Mouse (Mus musculus) hematopoietic stem cell, adult 5-6 weeks (primary cell): ENCODE measurements around the gene Mgme1. TPM values are rescaled to one million over a fixed set of nuclear protein-coding genes. Genes with fewer than 3 reads are reported as not detected.

Experiments used
- ATAC-seq, 2 experiments: fragments of 125-278 bp in 1 of 2; replicated peaks in 1 of 2; 2 replicates each; pipeline ENCODE4 v1.8.0; 2016 to 2017; ENCODE audit warnings: inconsistent platforms in 2 of 2, mild to moderate bottlenecking in 2 of 2, moderate number of reproducible peaks in 2 of 2, low read depth in 1 of 2, moderate TSS enrichment in 1 of 2; ENCODE audit not compliant: low FRiP score in 2 of 2, poor library complexity in 2 of 2, severe bottlenecking in 2 of 2, insufficient read depth in 1 of 2, low TSS enrichment in 1 of 2
- total RNA-seq: library from RNA; stranded (forward); fragments of 172-1452, 232-1000 nt; gene quantifications from 2 replicates; pipeline ENCODE4 v1.2.3, GENCODE M21; 2017

Mgme1 gene
- total RNA-seq, 1 experiment from 2014 or later, result 32.1 TPM

DNA sequence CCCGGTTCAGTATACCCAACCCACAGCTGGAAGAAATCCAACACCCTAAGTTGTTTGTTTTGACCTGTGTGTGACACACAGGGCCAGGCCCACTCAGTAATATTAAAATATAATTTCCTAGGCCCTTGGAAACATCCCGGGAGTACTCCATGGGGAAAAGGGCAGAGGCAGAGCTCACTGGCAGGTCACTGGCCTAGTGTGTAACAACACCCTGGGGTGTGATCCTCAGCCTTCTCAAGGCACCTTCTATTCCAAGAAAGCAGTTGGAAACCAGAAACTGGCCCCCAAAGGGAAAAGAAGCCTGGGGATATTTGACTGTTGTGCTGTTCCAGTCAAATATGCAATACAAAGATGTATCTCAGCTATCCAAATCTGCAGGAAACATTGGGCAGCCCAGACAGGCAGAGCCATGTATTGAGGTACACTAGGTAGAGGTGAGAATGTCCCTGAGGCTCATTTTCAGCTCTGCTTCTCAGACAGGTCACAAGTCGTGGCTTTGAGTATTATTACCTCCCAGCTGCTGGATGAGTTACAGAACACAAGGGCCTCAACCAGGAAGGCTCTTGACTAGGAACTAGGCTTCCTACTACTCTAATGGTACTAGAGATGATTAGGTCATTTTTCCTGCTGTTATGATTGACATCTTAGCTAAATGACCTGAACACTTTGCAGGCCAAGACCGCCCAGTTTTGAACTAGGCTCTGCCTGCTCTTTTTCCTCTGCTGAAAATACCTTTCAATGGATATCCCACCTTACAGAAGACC lies 21.7 kb upstream of the Mgme1 start:
- no peak for ATAC-seq

DNA sequence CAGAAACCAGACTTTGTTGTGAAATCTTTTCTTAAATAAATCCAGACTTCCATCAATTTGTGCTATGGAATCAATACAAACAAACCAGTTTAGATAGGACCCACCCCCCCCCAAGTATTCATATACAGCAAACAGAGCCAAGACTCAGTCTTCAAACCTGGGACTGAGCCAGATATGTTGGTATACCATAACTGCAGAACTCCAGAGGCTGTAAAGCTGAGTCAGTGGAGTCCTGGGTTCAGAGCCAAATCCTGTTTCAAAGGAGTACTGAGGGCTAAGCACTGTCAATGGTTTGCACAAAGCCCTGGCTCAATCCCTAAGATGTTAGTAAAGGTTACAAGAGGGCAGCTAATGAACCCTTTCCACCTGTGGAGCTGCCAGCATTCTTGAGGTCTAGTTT lies 20.4 kb upstream of the Mgme1 start:
- ATAC-seq, result no peak

DNA sequence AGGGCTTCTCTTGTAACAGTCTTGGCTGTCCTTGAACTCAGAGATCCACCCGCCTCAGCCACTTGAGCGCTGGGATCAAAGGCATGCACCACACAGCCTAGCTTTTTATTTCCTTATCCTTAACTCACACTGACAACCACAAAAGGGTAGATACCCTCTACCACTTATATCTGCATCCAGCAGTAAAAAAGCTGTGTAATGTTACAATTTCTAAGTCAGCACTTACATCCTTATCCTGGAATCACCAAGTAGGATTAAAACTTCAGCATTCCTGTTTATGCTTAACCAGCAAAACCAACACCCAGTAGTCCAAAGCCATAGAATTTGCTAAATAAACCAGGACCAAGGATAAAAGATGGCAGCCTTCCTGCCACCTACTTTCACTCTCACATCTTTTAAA lies 7.6 kb upstream of the Mgme1 start:
- ATAC-seq, result no peak

DNA sequence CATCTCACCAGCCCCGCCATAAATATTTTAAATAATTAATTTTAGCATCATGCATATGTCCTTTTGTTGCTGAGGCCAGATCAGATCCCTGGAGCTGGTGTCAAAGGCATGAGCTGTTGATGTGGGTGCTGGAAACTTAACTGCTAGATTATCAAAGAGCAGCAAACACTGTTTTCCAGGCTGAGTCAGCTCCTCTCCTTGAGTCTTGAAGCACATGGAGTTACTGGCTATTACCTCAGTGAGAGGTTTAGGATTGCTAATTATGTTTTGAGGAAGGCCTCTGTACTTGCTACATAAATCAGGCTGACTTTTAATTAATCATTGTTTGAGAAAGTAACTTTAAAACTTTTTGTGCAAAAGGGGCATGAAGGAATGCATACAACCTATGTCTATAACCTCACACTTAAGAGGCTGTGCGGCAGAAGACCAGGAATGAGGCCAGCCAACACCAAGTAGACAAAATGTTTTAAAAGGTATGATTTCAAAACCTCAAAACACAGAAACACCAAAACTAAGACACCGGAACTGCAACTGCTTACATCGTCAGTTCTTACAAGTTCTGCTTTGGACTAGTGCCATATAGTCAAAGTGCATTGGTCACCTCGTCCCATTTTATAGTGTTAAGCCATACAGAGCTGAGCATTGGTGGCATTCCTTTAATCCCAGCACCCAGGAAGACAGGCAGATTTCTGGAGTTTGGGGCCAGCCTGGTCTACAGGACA lies 5.9 kb upstream of the Mgme1 start:
- peak in 1 of 2 experiments; percentile 33; a peak in 1 of 4 replicates for ATAC-seq

DNA sequence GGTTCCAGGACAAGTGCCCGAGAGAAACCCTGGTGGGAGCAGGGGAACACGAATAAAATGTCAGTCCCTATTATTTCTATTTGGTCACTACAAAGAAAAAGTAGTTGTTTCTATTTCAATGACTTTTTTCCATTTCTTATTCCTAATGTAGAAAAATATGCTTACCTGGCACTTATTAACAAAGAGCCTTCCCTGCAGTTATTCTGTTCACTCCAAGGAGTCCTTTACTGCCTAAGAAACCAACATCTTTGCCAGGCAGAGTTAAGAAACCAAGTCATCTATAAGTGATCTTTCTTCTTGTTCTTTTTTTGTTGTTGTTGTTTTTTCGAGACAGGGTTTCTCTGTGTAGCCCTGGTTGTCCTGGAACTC lies 5.4 kb upstream of the Mgme1 start:
- ATAC-seq, result no peak

DNA sequence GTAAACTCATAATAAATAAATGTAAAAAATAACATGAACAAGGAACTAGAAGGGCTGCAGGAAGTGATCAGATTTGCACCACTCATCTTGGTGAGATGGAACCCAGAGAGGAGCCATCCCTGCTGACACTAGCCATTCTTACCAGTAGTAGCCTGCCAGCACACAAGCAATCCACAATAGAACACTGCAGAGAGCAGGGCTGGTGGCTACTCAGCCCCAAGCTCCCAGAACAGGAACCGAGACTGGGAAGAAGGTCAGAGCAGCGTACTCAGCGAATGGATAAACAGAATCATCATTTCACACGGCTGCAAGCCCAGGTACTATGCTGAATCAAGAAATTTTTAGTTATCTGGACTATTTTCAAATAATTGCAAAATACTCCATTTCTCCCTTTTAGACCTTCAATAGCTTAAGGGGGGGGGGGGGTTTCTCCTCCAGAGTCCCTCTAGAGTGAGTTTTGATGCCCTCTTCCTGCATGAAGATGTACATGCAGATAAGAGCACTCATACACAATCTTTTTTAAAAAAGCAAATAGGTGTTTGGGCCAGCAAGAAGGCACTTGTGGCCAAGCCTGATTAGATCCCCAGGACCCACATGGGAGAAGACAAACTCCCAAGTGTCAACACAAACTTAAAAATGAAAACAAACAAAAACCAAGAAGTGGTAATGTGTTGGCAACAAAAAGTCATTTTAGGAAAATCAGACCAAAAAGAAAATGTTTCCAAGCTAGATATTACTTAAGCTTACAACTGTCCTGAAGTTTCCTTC lies 4.4 kb upstream of the Mgme1 start:
- ATAC-seq, result no peak

DNA sequence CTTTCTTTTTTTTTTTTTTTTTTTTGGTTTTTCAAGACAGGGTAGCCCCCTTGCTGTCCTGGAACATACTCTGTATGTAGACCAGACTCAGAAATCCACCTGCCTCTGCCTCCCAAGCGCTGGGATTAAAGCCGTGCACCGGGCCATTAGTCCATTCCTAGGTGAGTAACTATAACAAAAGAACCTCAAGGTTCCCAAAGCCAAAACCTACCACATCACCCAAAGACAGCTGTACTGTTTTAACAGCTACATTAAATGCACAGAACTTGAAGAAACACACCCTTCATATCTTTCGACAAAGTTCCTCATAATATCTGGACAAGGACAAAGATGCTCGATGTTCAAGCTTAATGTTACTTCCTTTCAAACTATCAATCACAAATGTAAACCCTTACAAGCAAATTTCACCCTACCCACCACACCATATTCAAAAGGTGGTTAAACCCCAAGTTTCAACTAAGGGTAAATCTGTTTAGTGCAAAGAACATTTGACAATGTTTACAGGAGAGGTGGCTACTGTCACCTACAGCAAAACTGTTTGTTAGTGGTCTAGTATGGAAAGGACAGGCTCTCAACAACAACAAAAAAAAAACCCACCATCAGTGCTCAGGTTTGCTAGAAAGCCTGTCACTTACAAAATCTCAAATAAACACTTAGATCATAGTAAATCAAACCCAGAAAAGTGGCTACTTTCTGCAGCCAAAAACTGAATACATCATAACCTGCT lies 3.3 kb upstream of the Mgme1 start:
- ATAC-seq, result no peak

DNA sequence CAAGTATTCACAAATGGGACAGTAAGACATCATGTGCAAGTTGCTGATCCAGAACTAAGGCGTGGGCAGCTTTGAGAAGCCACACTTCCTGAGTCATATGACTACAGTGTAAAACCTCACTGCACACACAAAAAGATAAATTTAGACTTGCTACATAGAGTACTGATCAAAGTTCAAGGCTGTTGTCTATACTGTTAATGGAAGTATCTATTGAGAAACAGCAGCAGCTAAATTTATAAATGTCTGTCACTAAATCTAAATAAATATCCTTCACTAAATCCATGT lies 2.8 kb upstream of the Mgme1 start:
- ATAC-seq, result no peak

DNA sequence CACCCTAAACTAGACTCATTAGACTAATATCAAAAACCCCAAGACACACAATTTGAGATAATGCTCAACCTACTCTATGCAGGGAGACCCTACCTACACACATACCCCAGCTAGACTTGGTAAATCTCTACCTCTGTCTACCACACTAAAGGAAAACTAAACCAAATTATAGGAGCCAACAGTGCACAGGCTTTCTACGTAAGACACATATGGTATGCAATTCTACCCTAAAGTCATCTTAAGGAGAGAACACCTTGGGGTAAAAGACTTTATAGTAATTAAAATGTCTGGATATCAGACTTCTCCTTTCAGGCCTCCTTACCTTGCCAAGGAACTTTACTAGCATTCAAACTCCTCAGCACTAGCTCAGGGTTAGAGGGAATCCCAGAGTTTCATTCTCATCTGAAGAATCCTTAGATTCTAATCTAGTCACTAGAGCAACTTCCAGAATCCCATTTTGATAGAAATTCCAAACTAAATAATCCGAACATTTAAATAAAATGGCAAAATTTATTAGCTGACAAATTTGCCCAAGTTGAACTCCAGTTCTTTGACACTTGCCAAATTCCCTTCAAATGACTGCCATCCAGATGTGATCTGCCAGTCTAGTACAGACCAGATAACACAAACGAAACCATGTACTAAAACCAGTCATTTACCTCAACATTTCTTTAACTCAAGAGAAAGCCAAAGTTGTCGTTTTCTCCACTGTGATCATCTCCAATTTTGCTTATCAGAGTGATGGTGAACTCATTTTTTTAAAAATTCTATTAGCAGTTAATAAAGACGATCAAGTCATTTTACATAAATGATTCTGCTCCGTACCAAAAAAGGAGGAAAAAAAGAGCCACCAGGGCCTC lies 1.8 kb upstream of the Mgme1 start:
- no peak for ATAC-seq

DNA sequence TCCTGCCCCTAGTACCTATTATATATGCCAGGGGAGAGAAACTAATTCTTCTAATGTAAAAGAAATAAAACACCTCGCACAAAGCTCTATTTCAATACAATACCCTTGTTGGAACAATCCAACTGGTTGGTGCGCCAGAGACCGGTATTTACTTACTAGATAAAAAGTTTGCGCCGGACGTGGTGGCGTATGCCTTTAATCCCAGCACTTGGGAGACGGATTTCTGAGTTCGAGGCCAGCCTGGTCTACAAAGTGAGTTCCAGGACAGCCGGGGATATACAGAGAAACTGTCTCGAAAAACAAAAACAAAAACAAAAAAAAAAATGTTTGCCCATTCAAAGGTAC lies 1.2 kb upstream of the Mgme1 start:
- ATAC-seq, result no peak

DNA sequence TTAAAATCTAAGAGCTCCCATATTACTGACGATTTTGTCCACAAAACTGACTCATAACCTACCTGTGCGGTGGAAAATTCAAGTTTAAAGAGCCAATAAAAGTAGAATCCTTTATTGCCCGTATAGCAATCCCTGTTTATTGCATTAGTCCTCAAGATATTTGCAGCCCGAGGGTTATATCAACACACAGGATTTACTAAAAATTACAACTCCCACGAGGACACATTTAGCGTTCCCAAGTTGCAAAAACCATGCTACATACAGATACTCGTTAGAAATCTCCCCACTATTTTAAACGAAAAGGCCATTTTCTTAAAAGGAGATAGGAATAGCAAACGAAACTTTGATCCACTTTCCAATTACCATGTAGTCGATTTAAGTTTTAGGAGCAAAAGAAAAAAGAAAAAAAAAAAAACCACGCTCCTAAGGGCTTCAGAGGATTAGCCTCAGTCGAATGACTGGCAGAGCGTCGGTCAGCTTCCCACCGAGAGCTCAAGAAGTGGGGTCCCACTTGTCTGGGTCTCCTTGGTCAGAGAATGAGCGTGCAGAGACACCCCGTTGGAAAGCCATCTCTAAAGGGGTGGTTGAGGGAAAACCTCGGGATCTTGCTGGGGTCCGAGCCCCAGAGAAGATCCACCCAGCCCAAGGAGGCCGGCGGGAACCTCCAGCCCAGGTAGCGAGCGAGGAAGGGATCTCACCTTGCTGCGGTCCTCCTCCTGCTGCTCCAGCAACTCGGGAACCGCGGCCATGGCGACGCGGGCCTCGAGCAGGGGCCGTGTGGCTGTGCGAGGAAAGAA lies 586 bp upstream of the Mgme1 start:
- no peak; a peak in 1 of 4 replicates for ATAC-seq

DNA sequence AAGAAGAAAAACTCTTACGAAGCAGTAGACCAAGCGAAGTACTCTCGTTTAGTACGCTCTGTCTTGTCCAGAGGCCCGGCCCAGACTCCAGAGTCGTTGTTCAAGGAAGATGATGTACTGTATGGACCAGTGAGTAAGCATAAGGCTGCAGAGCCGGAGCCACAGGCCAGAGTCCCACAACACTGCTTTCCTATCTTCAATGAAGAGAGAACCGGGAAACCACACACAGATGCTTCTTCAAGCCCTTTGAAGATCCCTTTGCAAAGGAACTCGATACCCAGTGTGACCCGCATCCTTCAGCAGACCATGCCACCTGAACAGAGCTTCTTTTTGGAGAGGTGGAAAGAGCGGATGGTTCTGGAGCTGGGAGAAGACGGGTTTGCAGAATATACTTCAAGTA lies 1.6 kb downstream of the Mgme1 start:
- no peak for ATAC-seq

DNA sequence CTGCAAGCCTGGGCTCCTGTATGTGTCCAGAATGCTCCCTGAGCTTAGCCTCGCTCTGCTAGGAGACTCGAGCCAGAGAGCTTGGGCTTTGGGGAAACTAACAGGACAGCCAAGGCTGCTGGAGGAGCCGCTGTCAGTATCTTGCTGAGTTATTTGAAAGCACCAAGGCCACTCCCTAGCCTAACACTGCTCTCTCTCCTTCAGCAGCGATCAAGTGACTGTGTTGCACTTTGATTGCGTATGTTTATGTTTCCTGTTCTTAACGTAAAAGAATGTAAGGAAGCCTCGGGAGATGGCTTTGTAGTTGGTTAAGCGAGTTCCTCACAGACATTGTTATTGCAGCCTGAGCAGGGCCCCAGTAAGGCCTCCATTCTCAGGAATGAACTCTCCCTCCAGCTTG lies 4.3 kb downstream of the Mgme1 start:
- no peak for ATAC-seq

DNA sequence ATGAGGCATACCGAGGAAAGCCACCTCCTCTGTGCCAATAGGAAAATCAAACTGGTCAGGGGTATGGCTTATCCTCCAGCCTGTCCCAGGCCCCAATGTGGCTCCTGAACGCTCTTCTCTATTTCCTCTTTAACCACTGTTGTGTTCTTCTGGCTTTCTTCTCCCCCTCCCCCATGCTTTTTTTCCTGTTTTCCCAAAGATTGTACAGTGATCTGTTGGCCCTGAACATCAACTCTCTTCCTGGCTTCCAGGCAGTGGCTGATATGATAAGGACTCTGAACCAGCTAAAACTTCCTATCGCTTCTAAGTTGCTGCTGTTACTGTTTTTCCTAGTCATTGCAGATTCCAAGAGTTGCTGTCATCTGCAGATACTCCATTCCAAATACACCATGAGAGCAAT lies 6.4 kb downstream of the Mgme1 start:
- no peak for ATAC-seq

DNA sequence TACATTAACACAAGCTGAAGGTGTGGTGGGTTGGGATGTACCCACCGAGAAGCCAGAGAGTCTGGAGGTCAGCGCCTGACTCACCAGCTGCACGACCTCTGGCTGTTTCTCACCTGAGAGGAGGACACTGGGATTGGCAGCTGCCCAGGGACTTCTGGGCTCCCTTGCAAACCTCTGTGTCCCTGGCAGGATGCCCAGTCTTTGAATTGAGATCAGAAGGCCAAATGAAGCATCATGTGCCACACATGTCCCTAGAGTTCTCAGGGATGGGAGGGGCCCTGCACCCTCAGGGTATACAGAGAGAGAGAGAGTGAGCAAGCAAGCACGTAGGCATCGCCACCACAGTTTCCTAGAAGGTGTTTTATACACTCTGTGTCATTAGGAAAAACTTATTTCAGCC lies 9.3 kb downstream of the Mgme1 start:
- 0 out of 4 replicates have a peak, but pooled peaks of 1 of the 2 experiments have one; percentile 16 for ATAC-seq

DNA sequence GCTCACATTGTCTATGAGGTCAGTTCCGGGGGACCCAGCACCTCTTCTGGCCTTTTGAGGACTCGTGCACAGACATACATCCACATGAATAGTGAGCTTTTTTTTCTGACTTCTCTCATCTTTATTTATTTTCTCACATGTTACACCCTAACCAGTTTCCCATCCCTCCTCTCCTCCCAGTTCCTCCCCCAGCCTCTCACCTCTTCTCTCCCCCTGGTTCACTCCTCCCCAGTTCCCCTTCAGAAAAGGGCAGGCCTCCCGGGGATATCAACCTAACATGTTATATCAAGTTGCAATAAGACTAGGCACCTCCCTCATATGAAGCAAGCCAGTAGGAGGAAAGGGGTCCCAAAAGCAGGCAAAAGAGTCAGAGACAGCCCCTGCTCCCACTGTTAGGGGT lies 10.1 kb downstream of the Mgme1 start:
- no peak for ATAC-seq
